In the genomic region with DNA sequence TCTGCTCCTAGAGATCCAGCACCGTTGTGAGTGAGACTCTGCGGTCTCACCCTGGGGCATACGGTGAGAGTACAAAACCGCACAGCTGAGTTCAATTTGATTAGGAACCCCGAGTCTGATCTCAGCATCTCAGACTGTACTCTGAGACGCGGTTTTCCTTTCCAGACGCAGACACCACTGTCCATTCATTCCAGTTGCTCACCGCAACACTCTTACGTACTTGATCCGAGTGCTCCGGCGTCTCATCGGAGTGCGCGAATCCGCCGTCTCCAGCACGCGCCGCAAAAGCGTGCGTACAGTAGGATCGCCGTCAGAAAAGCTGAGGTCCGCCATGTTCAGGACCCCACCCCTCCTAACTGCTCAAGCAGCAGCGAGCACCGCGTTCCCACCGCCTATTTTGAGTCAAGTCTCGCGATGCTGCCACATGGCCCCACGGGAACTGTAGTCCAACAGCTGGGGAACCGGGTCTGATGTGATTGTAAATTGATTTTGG, we compare ENCODE assay signal across 8 mouse cellular contexts. TPM values are rescaled to one million over a fixed set of nuclear protein-coding genes. Genes with fewer than 3 reads are reported as not detected.
DNase-seq lines count a peak whose midpoint lies in the region; ATAC-seq and TF ChIP-seq lines count a peak whose summit lies in the region.

No protein-coding gene starts in this region.

- peak overlapping the region; percentile 59 for H3K4me2 ChIP-seq in hindbrain, embryonic 16.5 days (ENCODE audit: low read length)

- H3K4me1 ChIP-seq in hindbrain, embryonic 16.5 days (ENCODE audit: control insufficient read depth, insufficient read depth, low read depth, low read length), result peaks cover 17% of the 10 kb centered on the region

- peak; percentile 83 to 90 for DNase-seq in cerebellum, postnatal 4 days (ENCODE audit: low spot score in 2 of 2)
- DNase-seq in gastrocnemius, adult 18-20 months (ENCODE audit: low spot score), result peak; percentile 92
- DNase-seq in left cerebral cortex, adult 2 months (ENCODE audit: extremely low spot score in 1 of 2, low spot score in 2 of 2), result peak; percentile 84 to 87
- peak; percentile 92 for DNase-seq in right cerebral cortex, adult 18-20 months
- peak; percentile 67 for DNase-seq in urinary bladder, adult 2 months (ENCODE audit: low spot score)

- H3K36me3 ChIP-seq in hindbrain, embryonic 16.5 days (ENCODE audit: control insufficient read depth, insufficient read depth, low read length), result peaks cover 3% of the 10 kb centered on the region
- H3K36me3 ChIP-seq in macrophage (ENCODE audit: inconsistent target), result peaks cover 18% of the 10 kb centered on the region; the same call in 1 of the 2 replicates

- under 1% methylated on average over 34 of the region's 34 CpGs for WGBS in hindbrain, embryonic 16.5 days
- WGBS in macrophage (ENCODE audit: missing documents), result 2% methylated on average over 34 of the region's 34 CpGs

- H3K4me3 ChIP-seq in hindbrain, embryonic 16.5 days (ENCODE audit: low read length), result peak overlapping the region; percentile 80
- H3K4me3 ChIP-seq in left cerebral cortex, adult 2 months, result peak overlapping the region; percentile 70
- H3K4me3 ChIP-seq in macrophage (ENCODE audit: inconsistent target), result peak overlapping the region; percentile 91

- intact Hi-C loops in left cerebral cortex, adult 2 months (cut with DNase I), result loop anchor here (5.0 kb wide), 2 partner anchors 139 to 161 kb away; a partner anchor contains a TSS

- H3K9me3 ChIP-seq in hindbrain, embryonic 16.5 days (ENCODE audit: control insufficient read depth, low read length), result no peaks in the 10 kb centered on the region

- peak overlapping the region; percentile 74 for H3K9ac ChIP-seq in hindbrain, embryonic 16.5 days (ENCODE audit: low read depth, low read length)

- no peaks in the 10 kb centered on the region for H3K27me3 ChIP-seq in hindbrain, embryonic 16.5 days (replicated peaks; ENCODE audit: control insufficient read depth, insufficient read depth, low read length)

- TF ChIP-seq CTCF in left cerebral cortex, adult 2 months (IDR thresholded peaks at IDR 0.05), result no peak

- peaks cover 12% of the 10 kb centered on the region for H3K79me2 ChIP-seq in macrophage (ENCODE audit: inconsistent target)

- H3K27ac ChIP-seq in hindbrain, embryonic 16.5 days (ENCODE audit: low read depth, low read length), result peak overlapping the region; percentile 83
- H3K27ac ChIP-seq in left cerebral cortex, adult 2 months, result peak overlapping the region; percentile 67
- peak overlapping the region; percentile 48 for H3K27ac ChIP-seq in macrophage

- peak; percentile 68 for ATAC-seq in activated CD4-positive, CD25-positive, alpha-beta regulatory T cell, adult 4 months
- ATAC-seq in hindbrain, embryonic 16.5 days, result peak; percentile 85

RNA-seq across cellular contexts. Expression of a gene that starts 1.4 kb away (rescaled TPM):
- 10 to 100 TPM; 16.1 to 18.6 TPM for polyA plus RNA-seq in activated CD4-positive, CD25-positive, alpha-beta regulatory T cell, adult 4 months (2017; shearing (Covaris generic))
- under 1 TPM; 0.93 to 0.98 TPM for total RNA-seq in gastrocnemius, adult 18-20 months (2021)
- polyA plus RNA-seq in hindbrain, embryonic 16.5 days (2015; fragmentation: Nextera tagmentation; extraction: Ambion mirVana), result 52.3 and 54.7 TPM in 2 replicates
- 10 to 100 TPM; 16.8 to 17.6 TPM for total RNA-seq in left cerebral cortex, adult 2 months (2021)
- 10 to 100 TPM; 13.8 to 71.8 (median 29.6) TPM for total RNA-seq in macrophage (2018; cell fraction: chromatin; rRNA removed)
- total RNA-seq in macrophage (2018; cell fraction: cytosol; rRNA removed), result 1 to 10 TPM; 5.8 to 10.0 (median 7.8) TPM
- total RNA-seq in macrophage (2018; cell fraction: nucleus; rRNA removed), result 10 to 100 TPM in 24 of 26 experiments, 1 to 10 TPM in 2; 6.8 to 55.5 (median 18.6) TPM
- polyA plus RNA-seq in macrophage (2018), result 7.2 to 13.3 TPM (median 8.2 TPM) in 3 replicates
- polyA plus RNA-seq in urinary bladder, adult 2 months (2012; rRNA removed), result 14.5 and 21.2 TPM in 2 replicates

RNA-seq across cellular contexts. Expression of a gene that starts 3.2 kb away (rescaled TPM):
- polyA plus RNA-seq in activated CD4-positive, CD25-positive, alpha-beta regulatory T cell, adult 4 months (2017; shearing (Covaris generic)), result 1 to 10 TPM; 7.0 to 7.4 TPM
- total RNA-seq in gastrocnemius, adult 18-20 months (2021), result 10 to 100 TPM; 21.9 to 22.0 TPM
- polyA plus RNA-seq in hindbrain, embryonic 16.5 days (2015; fragmentation: Nextera tagmentation; extraction: Ambion mirVana), result 52.5 and 55.9 TPM in 2 replicates
- 10 to 100 TPM; 38.1 to 41.0 TPM for total RNA-seq in left cerebral cortex, adult 2 months (2021)
- total RNA-seq in macrophage (2018; cell fraction: chromatin; rRNA removed), result 1 to 10 TPM in 15 of 26 experiments, under 1 TPM in 6, not detected in 5; 0.47 to 8.6 (median 1.4) TPM
- total RNA-seq in macrophage (2018; cell fraction: cytosol; rRNA removed), result 10 to 100 TPM in 20 of 26 experiments, 1 to 10 TPM in 6; 6.1 to 27.5 (median 17.0) TPM
- total RNA-seq in macrophage (2018; cell fraction: nucleus; rRNA removed), result 10 to 100 TPM in 5 of 26 experiments, 1 to 10 TPM in 21; 1.1 to 14.5 (median 6.3) TPM
- 8.3 to 23.6 TPM (median 20.4 TPM) in 3 replicates for polyA plus RNA-seq in macrophage (2018)
- polyA plus RNA-seq in urinary bladder, adult 2 months (2012; rRNA removed), result 42.2 and 44.4 TPM in 2 replicates

RNA-seq across cellular contexts. Expression of a gene that starts 8.7 kb away (rescaled TPM):
- polyA plus RNA-seq in activated CD4-positive, CD25-positive, alpha-beta regulatory T cell, adult 4 months (2017; shearing (Covaris generic)), result 100 to 1,000 TPM in 1 of 2 experiments, 1 to 10 TPM in 1; 5.1 to 101 TPM
- 10 to 100 TPM; 43.7 to 44.5 TPM for total RNA-seq in gastrocnemius, adult 18-20 months (2021)
- 118 and 158 TPM in 2 replicates for polyA plus RNA-seq in hindbrain, embryonic 16.5 days (2015; fragmentation: Nextera tagmentation; extraction: Ambion mirVana)
- total RNA-seq in left cerebral cortex, adult 2 months (2021), result 10 to 100 TPM; 29.4 to 32.8 TPM
- total RNA-seq in macrophage (2018; cell fraction: chromatin; rRNA removed), result 10 to 100 TPM in 15 of 26 experiments, 1 to 10 TPM in 7, not detected in 4; 3.1 to 27.1 (median 13.1) TPM
- 10 to 100 TPM; 36.2 to 66.6 (median 50.1) TPM for total RNA-seq in macrophage (2018; cell fraction: cytosol; rRNA removed)
- 10 to 100 TPM in 15 of 26 experiments, 1 to 10 TPM in 10, not detected in 1; 4.8 to 43.3 (median 14.3) TPM for total RNA-seq in macrophage (2018; cell fraction: nucleus; rRNA removed)
- 53.1 to 154 TPM (median 76.1 TPM) in 3 replicates for polyA plus RNA-seq in macrophage (2018)
- polyA plus RNA-seq in urinary bladder, adult 2 months (2012; rRNA removed), result 79.8 and 95.3 TPM in 2 replicates

RNA-seq across cellular contexts. Expression of a gene that starts 24.2 kb away (rescaled TPM):
- polyA plus RNA-seq in activated CD4-positive, CD25-positive, alpha-beta regulatory T cell, adult 4 months (2017; shearing (Covaris generic)), result not detected
- total RNA-seq in gastrocnemius, adult 18-20 months (2021), result not detected
- 0.86 and 1.4 TPM in 2 replicates for polyA plus RNA-seq in hindbrain, embryonic 16.5 days (2015; fragmentation: Nextera tagmentation; extraction: Ambion mirVana)
- total RNA-seq in left cerebral cortex, adult 2 months (2021), result under 1 TPM in 1 of 2 experiments, not detected in 1; 0.44 TPM
- total RNA-seq in macrophage (2018; cell fraction: chromatin; rRNA removed), result not detected
- under 1 TPM in 1 of 26 experiments, not detected in 25; 0.08 TPM for total RNA-seq in macrophage (2018; cell fraction: cytosol; rRNA removed)
- total RNA-seq in macrophage (2018; cell fraction: nucleus; rRNA removed), result not detected
- not detected in 3 replicates for polyA plus RNA-seq in macrophage (2018)
- polyA plus RNA-seq in urinary bladder, adult 2 months (2012; rRNA removed), result not detected in 2 replicates

RNA-seq across cellular contexts. Expression of a gene that starts 24.5 kb away (rescaled TPM):
- polyA plus RNA-seq in activated CD4-positive, CD25-positive, alpha-beta regulatory T cell, adult 4 months (2017; shearing (Covaris generic)), result 1 to 10 TPM; 6.6 to 7.0 TPM
- total RNA-seq in gastrocnemius, adult 18-20 months (2021), result 10 to 100 TPM; 25.6 to 27.4 TPM
- polyA plus RNA-seq in hindbrain, embryonic 16.5 days (2015; fragmentation: Nextera tagmentation; extraction: Ambion mirVana), result 8.9 and 9.3 TPM in 2 replicates
- total RNA-seq in left cerebral cortex, adult 2 months (2021), result 10 to 100 TPM; 23.7 to 25.2 TPM
- total RNA-seq in macrophage (2018; cell fraction: chromatin; rRNA removed), result 100 to 1,000 TPM in 5 of 26 experiments, 10 to 100 TPM in 21; 38.8 to 151 (median 78.5) TPM
- total RNA-seq in macrophage (2018; cell fraction: cytosol; rRNA removed), result 10 to 100 TPM; 18.9 to 48.5 (median 31.8) TPM
- total RNA-seq in macrophage (2018; cell fraction: nucleus; rRNA removed), result 100 to 1,000 TPM in 3 of 26 experiments, 10 to 100 TPM in 23; 34.2 to 108 (median 55.8) TPM
- 16.5 to 33.9 TPM (median 23.7 TPM) in 3 replicates for polyA plus RNA-seq in macrophage (2018)
- 17.7 and 18.2 TPM in 2 replicates for polyA plus RNA-seq in urinary bladder, adult 2 months (2012; rRNA removed)

Comparison
In these comparisons a context has a peak if more than half of its experiments do, and no peak if none do; other contexts are left out.
1. Peak in every context shown above with its lines: DNase-seq, ATAC-seq, H3K4me3 ChIP-seq and H3K27ac ChIP-seq.